Mouse (Mus musculus) embryonic stem cell, embryonic (primary cell): ENCODE measurements around the gene Chrm1.

Experiments
- CTCF ChIA-PET, 4 experiments: fragments of 300-600 bp in 2 of 4; fragments of 350-600 bp in 2 of 4; sonication (Branson Sonifier 250); formaldehyde crosslinking; loops; one replicate each; lab custom pipeline; 2022; ENCODE audit warnings: inconsistent platforms in 2 of 4; lab: Charles Lee
- POLR2A ChIA-PET, 4 experiments: fragments of 300-600 bp in 2 of 4; fragments of 350-600 bp in 2 of 4; sonication (Branson Sonifier 250); formaldehyde crosslinking; loops; one replicate each; lab custom pipeline; 2022; ENCODE audit warnings: antibody characterized with exemption in 4 of 4, inconsistent platforms in 1 of 4; lab: Charles Lee

The Chrm1 gene

GRCm38 (mm10) chr19:8708954-8709353, 45.4 kb downstream of the Chrm1 start:
- CTCF ChIA-PET = interaction anchor here in 2 of 4 experiments (0.5 to 1.4 kb wide), 4 partner anchors 9 to 14 kb away, joined by 3 to 9 read pairs (median 6); partner anchors contain the start of gene Slc3a2 (in 1 of the 2)
- POLR2A ChIA-PET = interaction anchor here (0.6 to 23.4 kb wide), 36 partner anchors 7 to 1667 kb away, joined by 3 to 974 read pairs (median 4); partner anchors contain the start of genes Slc3a2 (in 4 of the 4), Nxf1 (in 2 of the 4), Tmem179b (in 2 of the 4) and 1810009A15Rik (in 1 of the 4)

GRCm38 (mm10) chr19:8710057-8710456, 46.5 kb downstream of the Chrm1 start:
- POLR2A ChIA-PET = interaction anchor here (0.6 to 23.4 kb wide), 35 partner anchors 8 to 1103 kb away, joined by 3 to 974 read pairs (median 4); partner anchors contain the start of genes Slc3a2 (in 4 of the 4), Hnrnpul2 (in 3 of the 4), 1810009A15Rik (in 2 of the 4) and Gm49416 (in 2 of the 4)
- CTCF ChIA-PET = interaction anchor here in 2 of 4 experiments (1.0 to 1.4 kb wide), 2 partner anchors 8 kb away, joined by 5 to 9 read pairs; no protein-coding TSS in a partner anchor

GRCm38 (mm10) chr19:8711506-8711905, 47.9 kb downstream of the Chrm1 start:
- ChIA-PET CTCF (no interaction called here), POLR2A (interaction anchor here (0.6 to 23.4 kb wide), 26 partner anchors 9 to 1105 kb away, joined by 3 to 1732 read pairs (median 28); partner anchors contain the start of genes Slc3a2 (in 4 of the 4), Nxf1 (in 3 of the 4), 1700092M07Rik (in 2 of the 4) and Gng3 (in 2 of the 4))

GRCm38 (mm10) chr19:8711949-8712869, 48.6 kb downstream of the Chrm1 start:
- POLR2A ChIA-PET = interaction anchor here (0.5 to 20.5 kb wide), 92 partner anchors 8 to 1771 kb away, joined by 3 to 1732 read pairs (median 7); partner anchors contain the start of genes Slc3a2 (in 4 of the 4), 1700092M07Rik (in 3 of the 4), 1810009A15Rik (in 3 of the 4) and Gm49416 (in 3 of the 4)
- CTCF ChIA-PET = interaction anchor here (0.7 to 3.3 kb wide), 9 partner anchors 10 to 1672 kb away, joined by 3 to 39 read pairs (median 3); partner anchors contain the start of genes Slc3a2 (in 2 of the 4) and Stip1 (in 1 of the 4)

GRCm38 (mm10) chr19:8712870-8713305, 49.3 kb downstream of the Chrm1 start:
- POLR2A ChIA-PET = interaction anchor here (0.6 to 20.5 kb wide), 147 partner anchors 8 to 1772 kb away, joined by 3 to 1732 read pairs (median 5); partner anchors contain the start of genes Slc3a2 (in 4 of the 4), 1700092M07Rik (in 3 of the 4), 1810009A15Rik (in 3 of the 4) and Gm49416 (in 3 of the 4)
- CTCF ChIA-PET = interaction anchor here (0.7 to 3.3 kb wide), 17 partner anchors 9 to 1673 kb away, joined by 3 to 39 read pairs (median 4); partner anchors contain the start of genes Slc3a2 (in 2 of the 4), Stip1 (in 1 of the 4), Tmem179b (in 1 of the 4) and Ttc9c (in 1 of the 4)

- CTCF ChIA-PET = interaction anchor here (0.5 to 3.3 kb wide), 21 partner anchors 9 to 1673 kb away, joined by 3 to 39 read pairs (median 4); partner anchors contain the start of genes Slc3a2 (in 3 of the 4), Stip1 (in 1 of the 4), Tmem179b (in 1 of the 4) and Ttc9c (in 1 of the 4)
- POLR2A ChIA-PET = interaction anchor here (0.6 to 20.5 kb wide), 175 partner anchors 9 to 1772 kb away, joined by 3 to 1732 read pairs (median 4); partner anchors contain the start of genes Slc3a2 (in 4 of the 4), 1700092M07Rik (in 3 of the 4), 1810009A15Rik (in 3 of the 4) and Gm49416 (in 3 of the 4)
Observed at GRCm38 (mm10) chr19:8713306-8713996, 49.9 kb downstream of the Chrm1 start.

GRCm38 (mm10) chr19:8713997-8714652, 50.5 kb downstream of the Chrm1 start:
- POLR2A ChIA-PET = interaction anchor here (0.7 to 20.5 kb wide), 126 partner anchors 8 to 1745 kb away, joined by 3 to 1732 read pairs (median 6); partner anchors contain the start of genes Slc3a2 (in 4 of the 4), 1700092M07Rik (in 3 of the 4), 1810009A15Rik (in 3 of the 4) and Gm49416 (in 3 of the 4)
- CTCF ChIA-PET = interaction anchor here (0.6 to 3.3 kb wide), 12 partner anchors 8 to 239 kb away, joined by 3 to 39 read pairs (median 4); partner anchors contain the start of genes Slc3a2 (in 3 of the 4), Tmem179b (in 1 of the 4), Ttc9c (in 1 of the 4) and Tut1 (in 1 of the 4)

GRCm38 (mm10) chr19:8714653-8715481, 51.3 kb downstream of the Chrm1 start:
- ChIA-PET CTCF (interaction anchor here in 3 of 4 experiments (0.5 to 3.3 kb wide), 5 partner anchors 8 to 1331 kb away, joined by 3 to 39 read pairs (median 3); partner anchors contain the start of gene Slc3a2 (in 2 of the 3)), POLR2A (interaction anchor here (0.6 to 20.5 kb wide), 79 partner anchors 7 to 1474 kb away, joined by 3 to 1732 read pairs (median 6); partner anchors contain the start of genes 1810009A15Rik (in 4 of the 4), Gm49416 (in 4 of the 4), Slc3a2 (in 4 of the 4) and Gng3 (in 3 of the 4))

GRCm38 (mm10) chr19:8715868-8716766, 52.5 kb downstream of the Chrm1 start:
- ChIA-PET POLR2A (interaction anchor here (0.6 to 20.5 kb wide), 86 partner anchors 9 to 1765 kb away, joined by 3 to 1732 read pairs (median 4); partner anchors contain the start of genes 1700092M07Rik (in 3 of the 4), 1810009A15Rik (in 3 of the 4), Eef1g (in 3 of the 4) and Gm49416 (in 3 of the 4)), CTCF (interaction anchor here in 2 of 4 experiments (0.6 to 1.8 kb wide), 10 partner anchors 12 to 1641 kb away, joined by 3 to 11 read pairs (median 4); partner anchors contain the start of gene Nxf1 (in 1 of the 2))

GRCm38 (mm10) chr19:8716767-8717475, 53.3 kb downstream of the Chrm1 start:
- ChIA-PET POLR2A (interaction anchor here (0.7 to 20.5 kb wide), 59 partner anchors 9 to 1677 kb away, joined by 3 to 1732 read pairs (median 5); partner anchors contain the start of genes 1700092M07Rik (in 3 of the 4), Slc3a2 (in 3 of the 4), 1810009A15Rik (in 2 of the 4) and Eef1g (in 2 of the 4)), CTCF (interaction anchor here in 2 of 4 experiments (0.6 to 1.8 kb wide), 8 partner anchors 11 to 1641 kb away, joined by 3 to 10 read pairs (median 4); partner anchors contain the start of genes Nxf1 (in 1 of the 2) and Tmem179b (in 1 of the 2))

GRCm38 (mm10) chr19:8718357-8718756, 54.8 kb downstream of the Chrm1 start:
- ChIA-PET POLR2A (interaction anchor here (0.6 to 20.5 kb wide), 43 partner anchors 8 to 1723 kb away, joined by 3 to 1732 read pairs (median 5); partner anchors contain the start of genes 1700092M07Rik (in 2 of the 4), 1810009A15Rik (in 2 of the 4), Gm49416 (in 2 of the 4) and Nxf1 (in 2 of the 4)), CTCF (interaction anchor here (0.6 to 1.8 kb wide), 81 partner anchors 8 to 1616 kb away, joined by 3 to 21 read pairs (median 4); partner anchors contain the start of genes 1700092M07Rik (in 2 of the 4), Tut1 (in 2 of the 4), AC129217.1 (in 1 of the 4) and B3gat3 (in 1 of the 4))

GRCm38 (mm10) chr19:8719037-8719436, 55.4 kb downstream of the Chrm1 start:
- ChIA-PET CTCF (interaction anchor here (0.6 to 1.8 kb wide), 13 partner anchors 15 to 234 kb away, joined by 3 to 8 read pairs (median 4); partner anchors contain the start of genes 1700092M07Rik (in 1 of the 4), Gng3 (in 1 of the 4), Tmem179b (in 1 of the 4) and Tut1 (in 1 of the 4)), POLR2A (interaction anchor here in 2 of 4 experiments (0.7 to 20.5 kb wide), 21 partner anchors 9 to 247 kb away, joined by 3 to 1732 read pairs (median 9); partner anchors contain the start of genes 1700092M07Rik (in 2 of the 2), Nxf1 (in 2 of the 2), Slc3a2 (in 2 of the 2) and Stx5a (in 2 of the 2))
